Mouse (Mus musculus) cerebellum, postnatal 14 days (tissue): Measurements from ENCODE around the gene Rbm4.
"Not testable (repeated sequence)": the region's sequence is repeated elsewhere in the genome, so short reads cannot be mapped to it uniquely, and the experiment has no call there.

Source experiments
- DNase-seq, 2 experiments: peaks; one replicate each; pipeline ENCODE4 v3.0.0; 2021; ENCODE audit warnings: mixed read lengths in 2 of 2

Rbm4 gene

DNA sequence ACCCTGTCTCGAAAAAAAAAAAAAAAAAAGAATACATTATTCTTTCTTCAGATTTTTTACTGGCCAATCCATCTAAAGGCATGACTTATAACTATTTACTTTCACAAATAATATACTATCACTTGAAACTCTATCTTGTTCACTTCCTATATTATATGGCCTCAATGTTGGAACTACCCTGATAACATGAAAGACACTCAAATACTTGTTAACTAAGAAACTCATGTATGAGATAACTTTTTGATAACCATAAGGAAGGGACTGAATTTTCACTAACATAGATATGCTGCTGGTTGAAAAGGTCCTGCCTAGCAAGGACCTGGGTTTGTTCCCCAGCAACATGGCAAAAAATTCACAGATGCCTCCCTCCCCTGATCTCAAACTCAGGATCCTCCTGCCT, 2.2 kb upstream of the Rbm4 start:
- DNase-seq = no peak

DNA sequence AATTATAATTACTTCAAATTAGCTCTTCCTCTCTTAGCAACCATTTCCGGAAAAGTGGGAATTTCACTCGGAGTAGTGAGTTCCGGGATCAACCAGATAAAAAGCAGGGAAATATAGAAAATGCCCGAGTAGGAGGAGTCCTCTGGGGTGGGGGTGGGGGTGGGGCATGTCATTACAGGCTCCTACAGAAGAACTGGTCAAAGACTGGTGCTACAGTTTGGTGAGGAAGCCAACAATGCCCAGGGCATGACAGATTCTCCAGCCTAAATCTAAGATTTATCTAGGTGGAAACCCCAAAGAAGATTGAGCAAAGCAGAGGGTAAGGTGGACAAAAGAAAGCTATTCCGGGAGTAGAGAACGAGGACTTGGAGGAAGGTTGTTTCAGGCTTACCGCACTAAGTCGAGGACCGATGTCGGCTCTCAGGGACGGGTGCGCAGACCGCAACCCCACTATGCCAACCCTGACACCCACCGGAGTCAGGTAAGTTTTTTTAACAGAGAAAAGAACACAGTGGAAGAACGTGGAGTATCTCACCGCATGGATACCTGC, 345 bp downstream of the Rbm4 start:
- DNase-seq = no peak

DNA sequence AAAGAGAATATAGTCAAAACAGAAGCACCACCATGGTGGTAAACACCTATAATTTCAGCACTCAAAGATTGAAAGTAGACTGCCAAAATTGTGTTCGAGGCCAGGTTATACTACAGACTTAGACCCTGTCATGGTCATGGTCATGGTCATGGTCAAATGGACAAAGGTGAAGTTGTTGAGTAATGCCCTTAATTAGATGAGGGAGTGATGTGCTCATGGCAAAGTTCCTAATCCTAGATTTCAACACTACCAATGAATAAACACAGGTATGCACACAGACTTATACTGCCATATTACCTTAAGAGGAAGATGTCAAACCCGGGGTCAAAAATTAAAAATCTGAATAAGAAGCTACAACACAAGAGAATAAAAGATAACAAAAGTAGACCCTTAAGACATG, 7.4 kb downstream of the Rbm4 start:
- DNase-seq = no peak

DNA sequence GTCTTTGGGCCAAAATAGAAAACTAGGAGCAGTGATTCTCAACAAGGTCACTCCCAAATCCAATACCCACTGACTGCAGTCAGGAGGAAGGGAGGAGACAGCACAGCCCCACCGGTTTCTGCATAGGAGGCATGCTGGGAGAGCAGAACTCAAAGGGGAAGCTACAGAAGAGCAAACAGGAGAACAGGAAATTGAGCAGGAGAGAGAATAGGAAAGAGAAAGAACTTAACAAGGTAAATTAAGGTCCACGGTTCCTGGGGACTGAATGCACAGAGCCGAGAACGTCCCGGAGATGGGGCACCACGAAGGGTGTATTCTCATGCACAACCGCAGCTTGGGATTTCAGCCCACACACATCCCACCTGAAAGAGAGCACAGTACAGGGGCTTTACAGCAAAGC, 8.5 kb downstream of the Rbm4 start:
- DNase-seq = no peak

DNA sequence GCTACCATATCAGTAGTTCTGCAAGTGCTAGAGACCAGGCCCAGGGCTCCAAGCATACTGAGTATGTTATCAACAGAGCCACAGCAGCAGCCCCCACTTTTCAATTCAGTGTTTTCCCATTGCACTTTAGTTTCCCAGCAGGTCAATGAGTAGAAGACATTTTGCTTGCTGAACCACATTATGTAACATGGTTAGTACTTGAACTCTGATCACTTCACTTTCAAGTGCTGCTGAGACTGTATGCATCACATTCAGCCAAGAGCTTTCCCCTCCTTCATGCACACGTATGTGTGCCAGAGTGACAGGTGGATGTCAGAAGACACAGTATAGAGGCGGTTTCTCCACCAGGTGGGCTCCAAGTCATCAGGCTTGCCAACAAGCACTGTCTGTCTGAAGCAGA, 10.8 kb downstream of the Rbm4 start:
- DNase-seq = no peak

DNA sequence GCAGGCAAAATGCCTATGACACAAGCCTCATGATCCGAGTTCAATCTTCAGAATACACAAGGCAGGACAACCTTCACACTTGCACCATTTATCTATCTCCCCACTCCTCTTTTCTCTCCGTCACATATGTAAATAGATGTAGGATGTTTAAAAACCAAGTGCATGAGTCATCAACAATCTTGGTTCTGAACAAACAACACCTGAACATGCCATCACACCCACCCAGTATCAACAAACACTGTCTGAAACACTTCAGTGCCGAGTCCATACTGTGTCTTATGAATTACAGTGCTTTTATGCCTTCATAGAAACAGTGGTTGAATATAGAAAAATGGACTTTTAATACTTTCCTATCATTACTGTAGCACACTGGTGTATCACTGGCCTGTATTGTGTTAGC, 20.9 kb downstream of the Rbm4 start:
- no peak for DNase-seq

DNA sequence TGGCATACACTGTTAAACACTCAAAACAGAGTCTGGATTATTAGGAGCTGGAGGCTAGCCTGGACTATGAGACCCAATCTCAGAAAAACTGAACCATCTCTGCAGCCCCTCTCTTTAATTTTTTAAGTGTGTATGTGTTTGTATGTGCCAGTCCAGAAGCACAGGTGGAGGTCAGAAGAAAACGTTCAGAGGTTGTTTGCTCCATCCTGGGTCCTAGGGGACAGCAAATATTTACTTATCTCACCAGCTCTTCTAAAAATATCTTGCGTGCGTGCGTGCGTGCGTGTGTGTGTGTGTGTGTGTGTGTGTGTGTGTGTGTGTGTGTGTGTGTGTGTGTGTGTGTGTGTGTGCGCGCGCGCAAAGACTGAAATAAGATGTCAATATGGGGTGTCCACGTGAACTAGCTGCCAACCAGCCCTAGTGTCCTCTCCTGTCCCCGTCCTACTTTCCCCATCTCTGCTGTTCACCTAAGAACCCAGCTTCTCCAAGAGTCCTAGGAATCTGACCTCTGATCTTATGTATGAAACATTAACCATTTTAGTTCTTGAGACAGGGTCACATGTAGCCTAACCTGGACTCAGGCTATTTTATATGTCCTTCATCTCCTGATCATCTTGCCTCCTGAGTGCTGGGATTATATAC, 26.1 kb downstream of the Rbm4 start:
- DNase-seq = no peak

DNA sequence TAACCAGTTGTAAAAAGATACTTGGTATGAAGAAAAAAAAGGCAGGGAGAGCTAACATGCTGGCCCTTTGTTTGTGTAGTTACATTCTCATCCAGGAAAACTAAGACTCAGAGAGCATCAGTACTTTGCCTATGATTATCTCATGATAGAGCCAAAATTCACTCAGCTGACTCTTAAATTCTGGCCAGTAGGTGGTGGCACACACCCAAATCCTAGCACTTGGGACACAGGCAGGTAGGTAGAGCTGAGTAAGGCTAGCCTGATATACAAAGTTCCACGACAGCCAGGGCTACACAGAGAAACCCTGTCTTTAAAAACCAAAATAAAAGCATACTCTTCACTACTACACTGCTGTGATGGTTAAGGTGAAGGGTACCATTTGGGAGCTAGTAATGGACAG, 30.8 kb downstream of the Rbm4 start:
- peak; percentile 68 to 70 for DNase-seq

DNA sequence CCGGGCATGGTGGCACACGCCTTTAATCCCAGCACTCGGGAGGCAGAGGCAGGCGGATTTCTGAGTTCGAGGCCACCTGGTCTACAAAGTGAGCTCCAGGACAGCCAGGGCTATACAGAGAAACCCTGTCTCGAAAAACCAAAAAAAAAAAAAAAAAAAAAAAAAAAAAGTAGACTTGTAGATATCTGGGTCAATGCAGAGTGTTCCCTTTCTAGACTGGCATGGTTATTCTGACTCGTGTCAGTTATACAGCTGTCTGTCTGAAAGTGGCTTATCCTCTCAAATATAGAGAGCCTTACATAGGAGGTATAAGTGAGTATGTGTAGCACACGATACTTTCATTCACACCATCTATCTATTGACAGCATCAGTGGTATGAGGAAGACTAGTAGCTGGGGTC, 33.2 kb downstream of the Rbm4 start:
- not testable (repeated sequence) for DNase-seq

DNA sequence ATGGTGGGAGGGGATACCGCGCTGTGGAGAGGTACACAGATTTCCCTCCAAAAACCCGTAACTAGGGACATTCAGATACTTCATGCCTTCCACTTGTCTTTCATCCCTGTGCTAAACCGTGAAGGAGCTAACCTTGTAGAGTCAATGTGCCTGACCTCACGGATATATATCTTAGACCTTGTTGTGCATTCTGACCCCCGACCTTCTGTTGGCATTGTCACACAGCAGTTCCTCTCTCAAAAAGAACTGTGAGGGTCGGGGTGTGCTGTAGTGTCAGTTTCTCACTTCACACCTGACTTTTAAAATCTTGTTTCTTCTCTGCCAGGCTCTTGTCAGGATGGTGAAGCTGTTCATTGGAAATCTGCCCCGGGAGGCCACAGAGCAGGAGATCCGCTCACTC, 36.8 kb downstream of the Rbm4 start:
- DNase-seq = no peak

DNA sequence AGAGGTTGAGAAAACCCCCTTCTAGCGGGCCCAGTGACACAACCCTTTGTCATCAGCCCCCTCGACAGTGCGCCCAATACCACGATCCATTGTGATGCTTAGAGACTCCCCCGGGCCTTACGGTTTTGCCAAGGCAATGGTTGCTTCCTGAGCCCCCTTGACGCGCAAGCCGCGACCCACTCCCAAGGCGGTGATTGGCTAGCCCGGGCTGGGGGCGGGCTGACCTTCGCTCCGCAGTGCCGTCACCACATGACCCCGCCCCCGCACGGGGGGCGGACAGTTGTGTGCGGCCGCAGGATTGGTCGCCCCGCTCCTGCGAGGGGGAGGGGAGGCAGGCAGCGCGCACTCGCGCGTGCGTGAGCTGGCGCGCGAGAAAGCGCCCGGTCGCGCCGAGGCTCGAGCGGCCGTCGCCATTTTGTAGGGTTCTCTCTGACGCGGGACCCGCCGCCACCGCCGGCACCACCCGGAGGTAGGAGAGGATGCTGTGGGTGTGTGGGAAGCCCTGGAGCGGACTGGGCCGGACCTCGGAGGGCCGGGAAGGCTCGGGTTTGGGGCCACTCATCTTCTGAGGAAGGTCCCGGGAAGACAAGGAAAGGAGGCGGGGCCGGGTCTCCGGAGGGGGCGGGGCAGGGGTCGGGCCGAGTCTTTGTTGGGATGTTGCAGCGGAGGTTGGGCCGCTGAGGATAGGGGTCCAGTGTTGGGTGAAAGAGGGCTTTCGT, 37.3 kb downstream of the Rbm4 start, which contains the start of gene Rbm4b:
TSS of gene Rbm4b (plus strand) at position 305 of the 719 bp plus-strand sequence.
- DNase-seq = peak; percentile 98 to 99

DNA sequence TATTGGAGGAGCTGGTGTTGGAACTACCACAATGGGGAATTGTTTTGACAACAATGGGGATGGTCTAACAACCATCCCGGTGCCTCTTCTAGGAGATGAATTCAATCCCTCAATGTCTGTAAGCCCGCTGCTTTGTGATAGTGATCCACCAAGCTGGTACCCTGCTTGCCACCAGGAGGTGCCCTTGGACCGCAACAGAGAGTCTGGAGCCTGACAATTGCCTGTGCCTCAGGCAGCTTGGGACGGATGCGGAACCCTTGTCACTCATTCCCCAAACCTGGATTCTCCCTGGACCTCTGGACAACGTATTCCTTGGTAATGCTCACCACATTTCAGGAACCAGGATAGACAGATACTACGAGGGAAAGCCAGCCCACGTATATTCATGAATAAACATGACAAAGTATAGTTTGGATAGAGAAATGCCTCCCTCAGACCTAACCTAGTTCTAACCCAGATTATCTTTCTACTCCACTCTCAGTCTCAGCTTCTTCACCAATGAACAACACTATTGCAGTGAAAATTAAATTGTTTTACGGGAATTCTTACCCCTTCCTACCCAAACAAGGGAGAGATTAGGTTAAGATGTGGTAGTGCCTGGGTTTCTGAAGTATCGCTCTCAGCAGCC, 38.0 kb downstream of the Rbm4 start:
- DNase-seq = peak; percentile 95 to 96

DNA sequence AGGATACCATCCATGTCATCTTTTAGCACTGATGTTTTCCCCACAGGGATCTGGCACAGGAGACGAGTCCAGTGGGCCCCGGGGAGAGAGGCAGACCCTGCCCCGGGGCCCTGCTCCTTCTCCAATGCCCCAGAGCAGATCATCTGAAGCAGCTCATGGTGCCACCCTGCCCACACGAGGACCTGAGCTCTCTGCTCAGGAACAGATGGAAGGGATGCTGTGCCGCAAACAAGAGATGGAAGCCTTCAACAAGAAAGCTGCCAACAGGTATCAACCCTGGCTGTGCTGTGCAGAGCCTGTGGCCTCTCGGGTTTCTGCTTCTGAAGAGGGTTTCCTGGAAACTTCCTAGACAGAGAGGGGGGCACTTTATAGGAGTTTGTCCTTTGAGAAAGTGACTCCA, 43.7 kb downstream of the Rbm4 start:
- peak in 1 of 2 experiments; percentile 30 for DNase-seq

DNA sequence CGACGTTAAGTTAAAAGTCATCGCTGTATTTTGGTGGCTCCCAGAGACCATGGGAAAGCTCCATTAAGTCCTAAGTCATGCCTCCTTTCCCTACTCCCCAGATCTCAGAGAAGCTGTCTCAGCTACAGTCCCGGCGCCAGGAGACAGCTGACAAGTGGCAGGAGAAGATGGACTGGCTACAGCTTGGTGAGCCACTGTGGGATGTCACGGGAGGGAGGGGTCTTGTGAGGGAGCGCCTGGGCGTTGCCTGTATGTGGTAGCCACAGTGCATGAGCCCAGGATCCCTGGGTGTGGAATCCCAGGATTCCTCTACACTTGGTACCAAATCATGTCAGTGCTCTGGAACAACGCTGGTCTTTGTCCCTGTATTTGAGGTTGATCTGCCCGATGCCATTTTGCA, 45.2 kb downstream of the Rbm4 start:
- no peak for DNase-seq

DNA sequence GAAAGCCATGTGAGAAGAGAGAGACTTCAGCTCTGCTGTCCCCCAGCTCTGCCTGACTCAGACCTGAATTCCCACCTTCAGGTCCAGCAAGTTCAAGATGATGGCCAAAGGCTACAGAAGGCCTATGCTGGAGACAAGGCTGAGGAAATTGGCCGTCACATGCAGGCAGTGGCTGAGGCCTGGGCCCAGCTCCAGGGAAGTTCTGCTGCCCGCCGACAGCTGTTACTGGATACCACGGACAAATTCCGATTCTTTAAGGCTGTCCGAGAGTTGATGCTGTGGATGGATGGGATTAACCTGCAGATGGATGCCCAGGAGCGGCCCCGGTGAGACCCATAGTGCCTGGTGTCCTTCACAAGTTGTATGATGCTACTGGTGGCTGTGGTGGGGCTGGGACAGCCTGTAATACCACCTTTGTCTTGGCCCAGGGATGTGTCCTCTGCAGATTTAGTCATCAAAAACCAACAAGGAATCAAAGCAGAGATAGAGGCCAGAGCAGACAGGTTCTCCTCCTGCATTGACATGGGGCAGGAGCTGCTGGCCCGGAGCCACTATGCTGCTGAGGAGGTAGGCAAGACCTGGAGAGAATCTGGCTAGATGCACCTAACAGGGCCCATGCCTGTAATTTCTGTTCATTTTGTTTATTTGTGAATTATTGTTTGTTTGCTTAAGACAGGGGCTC, 45.9 kb downstream of the Rbm4 start:
- peak; percentile 50 to 63 for DNase-seq

DNA sequence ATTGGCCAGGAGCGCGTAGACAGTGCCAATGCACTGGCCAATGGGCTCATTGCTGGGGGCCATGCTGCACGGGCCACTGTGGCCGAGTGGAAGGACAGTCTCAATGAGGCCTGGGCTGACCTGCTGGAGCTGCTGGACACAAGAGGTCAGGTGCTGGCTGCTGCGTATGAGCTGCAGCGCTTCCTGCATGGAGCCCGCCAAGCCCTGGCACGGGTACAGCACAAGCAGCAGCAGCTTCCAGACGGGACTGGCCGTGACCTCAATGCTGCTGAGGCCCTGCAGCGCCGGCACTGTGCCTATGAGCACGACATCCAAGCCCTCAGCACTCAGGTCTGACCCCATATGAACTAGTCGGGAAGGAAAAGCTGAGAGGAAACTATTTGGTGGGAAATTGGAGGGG, 47.1 kb downstream of the Rbm4 start:
- peak; percentile 85 to 91 for DNase-seq

DNA sequence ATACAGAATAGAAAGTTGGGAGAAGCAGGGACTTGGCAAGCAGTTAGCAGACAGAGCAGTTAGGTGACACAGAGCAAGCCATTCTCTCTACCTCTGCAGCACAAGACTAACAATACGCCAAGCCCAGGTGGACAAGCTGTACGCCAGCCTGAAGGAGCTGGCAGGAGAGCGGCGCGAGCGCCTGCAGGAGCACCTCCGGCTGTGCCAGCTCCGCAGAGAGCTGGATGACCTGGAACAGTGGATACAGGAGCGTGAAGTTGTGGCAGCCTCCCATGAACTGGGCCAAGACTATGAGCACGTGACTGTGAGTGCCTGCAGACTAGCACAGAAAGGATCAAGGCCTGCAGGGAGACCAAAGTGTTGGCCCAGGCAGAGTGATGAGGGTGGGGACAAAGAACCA, 48.0 kb downstream of the Rbm4 start:
- DNase-seq = peak; percentile 43 to 51

DNA sequence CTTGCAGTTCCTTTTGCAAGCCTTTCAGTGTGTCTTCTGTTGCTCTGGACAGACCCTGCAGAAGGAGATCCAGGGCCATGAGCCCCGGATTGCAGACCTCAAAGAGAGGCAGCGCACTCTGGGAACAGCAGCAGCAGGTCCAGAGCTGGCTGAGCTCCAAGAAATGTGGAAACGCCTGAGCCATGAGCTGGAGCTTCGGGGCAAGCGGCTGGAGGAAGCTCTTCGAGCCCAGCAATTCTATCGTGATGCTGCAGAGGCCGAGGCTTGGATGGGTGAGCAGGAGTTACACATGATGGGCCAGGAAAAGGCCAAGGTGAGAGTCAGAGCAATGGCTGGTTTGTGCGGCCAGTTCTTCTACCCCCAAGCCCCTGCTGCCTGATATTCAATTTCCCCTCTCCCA, 48.6 kb downstream of the Rbm4 start:
- peak; percentile 63 to 70 for DNase-seq

DNA sequence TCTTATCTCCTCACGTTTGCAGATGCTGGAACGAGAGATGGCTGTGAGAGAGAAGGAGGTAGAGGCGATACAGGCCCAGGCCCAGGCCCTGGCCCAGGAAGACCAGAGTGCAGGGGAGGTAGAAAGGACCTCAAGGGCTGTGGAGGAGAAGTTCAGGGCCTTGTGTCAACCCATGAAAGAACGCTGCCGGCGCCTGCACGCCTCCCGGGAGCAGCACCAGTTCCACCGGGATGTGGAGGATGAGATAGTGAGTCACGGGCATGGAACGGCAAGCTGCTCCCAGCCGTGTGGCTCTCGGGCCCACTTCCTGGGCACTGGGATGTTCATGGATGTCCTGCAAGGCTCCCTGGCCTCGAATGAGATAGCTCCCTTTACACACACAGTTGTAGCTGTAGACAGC, 49.7 kb downstream of the Rbm4 start:
- DNase-seq = no peak

DNA sequence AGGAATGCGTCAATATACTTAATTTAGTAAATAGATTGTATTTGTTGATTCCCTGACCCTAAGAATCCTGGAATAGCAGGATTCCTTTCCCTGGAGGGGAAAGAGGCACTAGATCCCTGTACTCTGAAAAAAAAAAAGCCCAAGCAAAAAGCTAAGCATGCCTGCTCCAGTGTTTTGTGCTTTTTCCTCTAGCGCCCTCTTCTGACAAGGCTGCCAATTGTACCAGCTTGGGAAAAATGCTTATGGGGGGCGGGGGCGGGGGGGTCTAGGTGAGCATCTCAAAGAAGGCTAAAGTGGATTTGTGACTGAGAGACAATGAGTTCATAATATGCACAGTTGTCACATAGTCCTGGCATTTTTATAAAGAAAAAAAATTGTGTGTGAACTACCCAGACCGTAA, 50.2 kb downstream of the Rbm4 start:
- peak; percentile 63 to 76 for DNase-seq

DNA sequence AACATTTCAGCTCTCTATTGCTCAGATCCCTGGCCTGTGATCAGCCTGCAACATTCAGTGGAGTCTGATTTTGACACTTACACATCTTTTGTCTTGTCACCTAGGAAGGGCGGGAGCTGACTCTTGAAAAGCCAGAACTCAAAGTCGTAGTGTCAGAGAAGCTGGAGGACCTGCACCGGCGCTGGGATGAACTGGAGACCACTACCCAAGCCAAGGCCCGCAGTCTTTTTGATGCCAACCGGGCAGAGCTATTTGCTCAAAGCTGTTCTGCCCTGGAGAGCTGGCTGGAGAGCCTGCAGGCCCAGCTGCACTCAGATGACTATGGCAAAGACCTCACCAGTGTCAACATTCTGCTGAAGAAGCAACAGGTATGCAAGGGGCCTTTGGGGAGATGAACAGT, 51.5 kb downstream of the Rbm4 start:
- peak in 1 of 2 experiments; percentile 4 for DNase-seq

DNA sequence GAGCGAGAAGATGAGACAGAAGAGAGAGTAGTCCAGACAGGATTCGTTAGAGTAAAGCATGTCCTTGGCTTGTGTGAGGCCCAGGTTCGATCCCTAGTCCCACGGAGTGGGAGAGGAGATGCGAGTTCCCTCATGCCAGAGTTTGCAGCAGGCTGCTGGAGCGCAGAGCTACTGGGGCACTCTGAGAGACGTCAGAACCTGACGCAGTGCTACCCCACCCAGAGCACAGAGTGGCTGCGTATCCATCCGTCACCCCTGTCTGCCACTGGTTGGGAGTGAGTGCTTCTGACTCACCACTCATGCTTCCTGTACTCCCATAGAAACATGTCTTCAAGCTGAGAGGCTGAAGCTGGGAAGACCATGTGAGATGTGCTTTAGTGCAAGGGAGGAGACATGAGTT, 52.2 kb downstream of the Rbm4 start:
- DNase-seq = peak in 1 of 2 experiments; percentile 6

DNA sequence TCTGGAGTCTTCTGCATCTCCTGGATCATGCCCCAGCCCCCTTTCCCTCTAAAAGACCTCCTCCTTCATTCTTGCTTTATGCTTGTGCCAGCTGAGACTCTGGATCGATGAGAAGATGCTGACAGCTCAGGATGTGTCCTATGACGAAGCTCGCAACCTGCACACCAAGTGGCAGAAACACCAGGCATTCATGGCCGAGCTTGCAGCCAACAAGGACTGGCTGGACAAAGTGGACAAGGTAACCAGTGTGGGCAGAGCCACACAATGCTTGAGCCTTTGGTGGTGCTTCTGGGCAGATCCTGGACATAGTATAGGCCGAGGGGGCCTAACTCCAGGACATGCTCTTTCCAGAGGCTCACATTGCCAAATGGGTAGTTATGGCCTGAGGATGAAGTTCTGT, 53.9 kb downstream of the Rbm4 start:
- DNase-seq = no peak
